Mouse (Mus musculus): ENCODE measurements around the gene Map3k5. TPM values are rescaled to one million over a fixed set of nuclear protein-coding genes. Genes with fewer than 3 reads are reported as not detected.
A peak's percentile ranks its signal among the peaks of the same experiment; 100 is the strongest.

The Map3k5 gene
- polyA plus RNA-seq, 1 experiment = 11.3 TPM

DNA sequence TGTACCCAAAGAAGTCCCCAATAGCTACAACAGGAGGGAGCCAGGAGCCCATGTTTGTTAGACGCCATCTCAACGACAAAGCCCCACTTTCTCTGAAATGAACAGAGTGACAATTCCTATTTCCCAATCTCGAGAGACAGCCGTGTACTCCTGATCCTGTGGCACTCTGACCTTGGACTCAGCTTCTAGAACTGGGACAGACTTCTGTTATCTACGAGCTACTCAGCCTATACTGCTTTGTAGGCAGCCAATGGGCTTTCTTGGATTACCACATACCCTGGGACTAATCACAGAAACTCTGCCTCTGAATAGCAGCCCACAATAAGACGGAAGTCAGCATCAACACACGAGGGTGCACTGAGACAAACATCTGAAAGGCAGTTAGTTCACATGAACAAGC lies 32.3 kb upstream of the Map3k5 start:
- WGBS = 83% methylated on average over 7 of the region's 7 CpGs
- Histone ChIP-seq H3K4me1 (ENCODE audit: control insufficient read depth, insufficient read depth, low read length) (no peaks in the 10 kb centered on the region; the same call in 1 of the 2 replicates), H3K27ac (ENCODE audit: insufficient read depth, low read depth, low read length) (no peak overlapping the region), H3K36me3 (ENCODE audit: control insufficient read depth, insufficient read depth, low read length) (no peaks in the 10 kb centered on the region), H3K4me3 (ENCODE audit: insufficient read depth, low read depth, low read length) (no peak overlapping the region), H3K27me3 (replicated peaks; ENCODE audit: control insufficient read depth, insufficient read depth, low read length) (no peaks in the 10 kb centered on the region)
- no peak for DNase-seq
- no peak for TF ChIP-seq CTCF (conservative IDR thresholded peaks at IDR 0.05; ENCODE audit: insufficient read depth, insufficient read length, low read depth, low read length)
- no peak for TF ChIP-seq POLR2A (IDR thresholded peaks at IDR 0.05; ENCODE audit: low read depth, low read length)

DNA sequence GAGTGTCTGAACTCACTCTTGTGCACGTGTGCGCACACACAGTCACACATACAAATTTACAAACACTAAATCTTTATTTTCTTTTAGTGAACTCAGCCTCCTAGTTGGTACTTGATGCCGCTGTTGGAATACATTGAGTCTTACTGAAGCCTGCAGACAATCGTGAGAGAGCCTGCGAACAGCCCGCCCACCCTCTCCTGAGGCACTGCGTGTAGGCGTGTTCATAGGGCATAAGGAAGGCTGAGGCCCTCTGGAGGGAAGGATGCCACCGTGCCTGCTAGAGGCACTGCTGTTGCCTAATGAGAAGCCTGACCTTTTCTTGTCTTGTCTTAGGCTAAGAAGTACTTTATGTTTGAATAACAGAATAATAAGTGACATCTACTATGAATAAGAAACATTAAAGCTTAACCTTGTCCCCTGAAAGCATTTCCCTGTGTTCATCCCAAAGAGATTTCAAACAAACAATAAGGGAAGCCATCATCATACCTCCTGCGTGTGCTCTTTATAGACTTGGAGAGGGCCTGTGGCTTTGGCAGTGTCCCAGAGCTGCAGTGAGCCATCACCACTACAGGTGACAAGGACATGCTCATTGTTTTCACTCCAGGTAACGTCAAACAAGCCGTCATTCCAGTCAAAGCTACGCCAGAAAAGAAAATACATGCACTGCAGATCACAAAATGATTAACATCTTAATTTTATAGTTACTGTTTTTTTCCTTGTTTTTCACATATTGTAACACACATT lies 30.0 kb upstream of the Map3k5 start:
- no peak overlapping the region for H3K4me3 ChIP-seq (ENCODE audit: insufficient read depth, low read depth, low read length)
- peaks cover 5% of the 10 kb centered on the region; the same call in 1 of the 2 replicates for H3K4me1 ChIP-seq (ENCODE audit: control insufficient read depth, insufficient read depth, low read length)
- TF ChIP-seq CTCF (conservative IDR thresholded peaks at IDR 0.05; ENCODE audit: insufficient read depth, insufficient read length, low read depth, low read length) (no peak), POLR2A (IDR thresholded peaks at IDR 0.05; ENCODE audit: low read depth, low read length) (no peak)
- no peak for DNase-seq
- no peaks in the 10 kb centered on the region for H3K27me3 ChIP-seq (replicated peaks; ENCODE audit: control insufficient read depth, insufficient read depth, low read length)
- H3K27ac ChIP-seq (ENCODE audit: insufficient read depth, low read depth, low read length) = no peak overlapping the region
- no peaks in the 10 kb centered on the region for H3K36me3 ChIP-seq (ENCODE audit: control insufficient read depth, insufficient read depth, low read length)
- WGBS = 74% methylated on average over 13 of the region's 13 CpGs

DNA sequence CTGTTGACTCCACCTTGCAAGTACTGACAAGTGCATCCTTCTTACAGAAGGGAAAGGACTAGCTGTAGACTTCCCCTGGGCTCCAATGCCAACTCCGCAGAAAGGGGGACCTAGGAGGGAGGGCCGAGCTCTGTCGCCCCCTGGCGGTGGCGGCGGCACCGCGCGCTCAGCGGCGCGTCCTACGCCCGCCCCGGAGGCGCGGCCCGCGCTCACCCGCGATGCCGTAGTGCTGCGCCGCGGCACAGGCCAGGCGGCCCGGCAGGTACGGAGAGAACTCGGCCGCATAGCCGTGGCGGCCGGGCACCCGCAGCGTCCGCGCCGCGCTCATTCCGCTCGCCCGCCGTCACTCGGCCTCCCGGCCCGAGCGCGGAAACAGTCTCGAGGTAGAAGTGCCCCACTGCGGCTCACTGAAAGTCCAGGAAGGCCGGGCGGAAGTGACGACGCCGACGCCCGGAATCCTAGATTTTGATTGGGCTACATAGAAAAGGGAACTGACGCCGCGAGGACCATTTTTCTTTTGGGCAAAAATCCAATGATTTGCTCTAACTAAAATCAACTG lies 26.9 kb upstream of the Map3k5 start, which contains the start of gene Pex7:
TSS of gene Pex7 (minus strand) at position 444 of the 559 bp plus-strand sequence.
- Histone ChIP-seq H3K4me3 (ENCODE audit: insufficient read depth, low read depth, low read length) (peak within 1 kb of the TSS; percentile 61), H3K27me3 (replicated peaks; ENCODE audit: control insufficient read depth, insufficient read depth, low read length) (no peaks in the 10 kb centered on the region; the same call in 1 of the 2 replicates), H3K36me3 (ENCODE audit: control insufficient read depth, insufficient read depth, low read length) (no peaks in the 10 kb centered on the region), H3K27ac (ENCODE audit: insufficient read depth, low read depth, low read length) (peak within 1 kb of the TSS; percentile 80), H3K4me1 (ENCODE audit: control insufficient read depth, insufficient read depth, low read length) (peaks cover 5% of the 10 kb centered on the region; the same call in 1 of the 2 replicates)
- 2% methylated on average over 60 of the region's 60 CpGs for WGBS
- peak; percentile 97 for DNase-seq
- TF ChIP-seq CTCF (conservative IDR thresholded peaks at IDR 0.05; ENCODE audit: insufficient read depth, insufficient read length, low read depth, low read length) (peak; percentile 85), POLR2A (IDR thresholded peaks at IDR 0.05; ENCODE audit: low read depth, low read length) (peak; percentile 5)

DNA sequence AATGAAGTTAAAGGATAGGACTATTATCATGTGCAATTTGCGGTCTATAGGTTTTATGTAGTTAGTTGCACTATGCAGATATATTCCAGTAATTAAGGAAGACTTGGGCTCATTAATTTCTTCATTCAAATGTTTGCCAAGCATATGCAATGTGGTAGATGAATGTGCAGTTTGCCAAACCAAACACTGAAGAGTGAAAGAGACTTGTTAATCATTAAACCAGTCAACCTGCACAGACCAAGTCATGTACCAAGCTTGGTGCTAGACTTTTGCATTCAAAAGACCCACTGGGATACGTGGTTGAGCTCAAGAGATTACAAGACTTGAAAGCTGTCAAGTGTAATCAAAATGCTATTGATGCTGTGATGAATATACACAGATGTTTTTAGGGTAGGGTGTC lies 26.2 kb upstream of the Map3k5 start:
- Histone ChIP-seq H3K27ac (ENCODE audit: insufficient read depth, low read depth, low read length) (0 out of 2 replicates have a peak overlapping the region, but pooled peaks have one; percentile 46), H3K36me3 (ENCODE audit: control insufficient read depth, insufficient read depth, low read length) (no peaks in the 10 kb centered on the region), H3K4me1 (ENCODE audit: control insufficient read depth, insufficient read depth, low read length) (peaks cover 5% of the 10 kb centered on the region; the same call in 1 of the 2 replicates), H3K27me3 (replicated peaks; ENCODE audit: control insufficient read depth, insufficient read depth, low read length) (no peaks in the 10 kb centered on the region; the same call in 1 of the 2 replicates), H3K4me3 (ENCODE audit: insufficient read depth, low read depth, low read length) (no peak overlapping the region)
- peak; percentile 71 for DNase-seq
- 41% methylated on average over 2 of the region's 2 CpGs for WGBS
- TF ChIP-seq POLR2A (IDR thresholded peaks at IDR 0.05; ENCODE audit: low read depth, low read length) (no peak), CTCF (conservative IDR thresholded peaks at IDR 0.05; ENCODE audit: insufficient read depth, insufficient read length, low read depth, low read length) (no peak)

DNA sequence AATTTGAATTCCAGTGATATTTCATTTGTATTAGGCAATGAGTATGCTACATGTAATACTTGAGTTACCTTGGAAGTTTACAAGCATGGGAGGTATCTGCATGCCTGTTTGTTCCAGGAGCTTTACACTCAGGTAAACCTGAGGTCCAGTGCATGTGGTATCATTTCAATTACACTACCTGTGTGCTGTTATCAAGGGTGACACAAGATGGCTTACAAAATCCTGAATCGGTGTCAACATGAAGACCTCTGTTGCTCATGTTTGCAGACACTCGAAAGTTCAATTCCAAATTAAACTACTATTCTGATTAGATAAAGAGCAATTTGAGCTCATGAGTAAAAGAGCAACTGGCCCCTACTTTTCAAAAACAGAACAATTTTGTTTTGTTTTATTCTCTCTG lies 23.8 kb upstream of the Map3k5 start:
- WGBS = 88% methylated on average over 2 of the region's 2 CpGs
- TF ChIP-seq POLR2A (IDR thresholded peaks at IDR 0.05; ENCODE audit: low read depth, low read length) = no peak
- no peak for TF ChIP-seq CTCF (conservative IDR thresholded peaks at IDR 0.05; ENCODE audit: insufficient read depth, insufficient read length, low read depth, low read length)

DNA sequence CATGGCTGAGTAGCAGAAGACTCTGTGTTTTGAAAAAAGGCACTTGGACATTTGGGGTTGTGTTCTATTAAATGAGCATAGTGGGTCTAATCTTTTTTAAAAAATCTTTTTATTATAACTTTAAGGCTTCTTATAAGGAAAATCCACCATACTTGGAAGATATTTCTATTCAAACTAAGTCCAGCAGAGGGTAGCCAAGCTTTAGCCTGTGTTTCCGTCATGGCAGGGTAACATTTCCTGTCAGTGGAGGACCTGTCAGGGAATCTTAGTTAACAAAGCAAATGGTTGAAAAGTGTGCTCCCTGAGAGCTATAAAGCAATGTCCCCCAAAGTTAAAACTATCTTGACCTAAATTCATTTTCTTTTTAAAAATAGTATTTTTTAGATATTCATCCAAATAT lies 22.7 kb upstream of the Map3k5 start:
- no peak for TF ChIP-seq POLR2A (IDR thresholded peaks at IDR 0.05; ENCODE audit: low read depth, low read length)
- 0 out of 2 replicates have a peak, but pooled peaks have one; percentile 33 for TF ChIP-seq CTCF (conservative IDR thresholded peaks at IDR 0.05; ENCODE audit: insufficient read depth, insufficient read length, low read depth, low read length)
- Histone ChIP-seq H3K27ac (ENCODE audit: insufficient read depth, low read depth, low read length) (no peak overlapping the region), H3K4me1 (ENCODE audit: control insufficient read depth, insufficient read depth, low read length) (peaks cover 5% of the 10 kb centered on the region; the same call in 1 of the 2 replicates), H3K4me3 (ENCODE audit: insufficient read depth, low read depth, low read length) (no peak overlapping the region), H3K36me3 (ENCODE audit: control insufficient read depth, insufficient read depth, low read length) (no peaks in the 10 kb centered on the region), H3K27me3 (replicated peaks; ENCODE audit: control insufficient read depth, insufficient read depth, low read length) (no peaks in the 10 kb centered on the region; the same call in 1 of the 2 replicates)
- no peak for DNase-seq
- 45% methylated on average over 1 of the region's 1 CpGs for WGBS

More for the DNA sequence above, 23.8 kb upstream of the Map3k5 start:
- no peaks in the 10 kb centered on the region for H3K36me3 ChIP-seq (ENCODE audit: control insufficient read depth, insufficient read depth, low read length)
- H3K4me3 ChIP-seq (ENCODE audit: insufficient read depth, low read depth, low read length) = no peak overlapping the region
- H3K4me1 ChIP-seq (ENCODE audit: control insufficient read depth, insufficient read depth, low read length) = peaks cover 5% of the 10 kb centered on the region; the same call in 1 of the 2 replicates
- no peak overlapping the region for H3K27ac ChIP-seq (ENCODE audit: insufficient read depth, low read depth, low read length)
- no peak for DNase-seq
- no peaks in the 10 kb centered on the region; the same call in 1 of the 2 replicates for H3K27me3 ChIP-seq (replicated peaks; ENCODE audit: control insufficient read depth, insufficient read depth, low read length)

DNA sequence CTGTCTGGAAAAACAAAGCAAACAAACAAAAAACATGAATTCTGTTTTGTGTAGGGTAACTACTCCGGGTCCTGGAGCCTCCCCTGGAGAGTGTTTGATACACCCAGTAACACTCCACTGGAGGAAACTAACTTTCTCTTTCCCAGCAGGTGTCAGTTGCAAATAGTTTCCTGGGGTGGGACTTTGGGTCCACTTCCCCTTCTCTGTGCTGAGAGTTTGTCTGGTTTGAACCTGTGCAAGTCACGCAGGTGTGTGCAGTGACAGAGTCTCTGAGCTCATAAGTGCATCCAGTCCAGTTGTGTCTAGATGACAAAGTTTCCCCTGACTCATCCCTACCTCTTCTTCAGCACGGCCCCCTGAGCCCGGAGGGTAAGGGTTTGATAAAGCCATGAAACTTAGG lies 20.5 kb upstream of the Map3k5 start:
- TF ChIP-seq POLR2A (IDR thresholded peaks at IDR 0.05; ENCODE audit: low read depth, low read length) (no peak), CTCF (conservative IDR thresholded peaks at IDR 0.05; ENCODE audit: insufficient read depth, insufficient read length, low read depth, low read length) (no peak)
- no peak overlapping the region for H3K27ac ChIP-seq (ENCODE audit: insufficient read depth, low read depth, low read length)
- no peak for DNase-seq
- no peaks in the 10 kb centered on the region for H3K4me1 ChIP-seq (ENCODE audit: control insufficient read depth, insufficient read depth, low read length)
- WGBS = 87% methylated on average over 4 of the region's 4 CpGs
- no peaks in the 10 kb centered on the region for H3K36me3 ChIP-seq (ENCODE audit: control insufficient read depth, insufficient read depth, low read length)
- no peak overlapping the region for H3K4me3 ChIP-seq (ENCODE audit: insufficient read depth, low read depth, low read length)
- no peaks in the 10 kb centered on the region; the same call in 1 of the 2 replicates for H3K27me3 ChIP-seq (replicated peaks; ENCODE audit: control insufficient read depth, insufficient read depth, low read length)
